Mouse (Mus musculus): ENCODE data around the gene Tppp3. TPM values are rescaled to one million over a fixed set of nuclear protein-coding genes. Genes with fewer than 3 reads are reported as not detected.

Gene Tppp3
- polyA plus RNA-seq (2012; rRNA removed), result 21.5 and 23.4 TPM in 2 replicates

DNA sequence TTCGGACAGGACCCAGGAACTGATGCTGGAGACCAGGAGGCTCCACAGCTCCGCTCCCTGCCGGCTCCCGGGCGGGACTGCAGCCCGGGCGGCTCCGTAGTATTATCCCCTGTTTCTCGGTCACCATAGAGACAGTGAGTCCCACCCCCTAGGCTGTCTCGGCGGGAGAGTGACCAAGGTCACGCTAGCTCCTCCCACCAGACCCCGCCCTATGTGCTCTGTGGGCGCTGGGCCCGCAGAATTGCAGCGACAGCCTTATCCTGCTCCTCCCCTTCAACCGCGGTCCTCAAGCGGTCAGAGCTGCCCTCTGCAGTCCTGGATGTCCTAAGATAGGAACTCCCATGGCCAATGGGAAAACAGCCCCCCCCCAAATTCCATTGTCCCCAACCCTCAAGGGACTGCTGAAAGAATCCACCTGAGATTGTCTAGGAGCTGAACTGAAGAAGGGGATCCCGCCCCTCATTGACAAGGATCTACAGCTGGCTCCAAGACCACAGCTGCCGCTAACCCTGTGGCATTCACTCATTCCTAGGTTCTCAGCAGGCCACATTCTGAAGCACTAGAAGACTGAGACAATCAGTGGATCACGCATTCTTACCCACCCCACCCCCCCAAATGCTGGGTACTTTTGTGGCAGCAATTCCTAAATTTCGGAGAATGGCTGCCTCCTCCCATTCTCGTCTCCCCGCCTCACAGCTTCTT lies at the start of gene Tppp3:
TSS of gene Tppp3 (minus strand) at position 213 of the 702 bp plus-strand sequence.
- TF ChIP-seq CTCF (IDR thresholded peaks at IDR 0.05; ENCODE audit: control insufficient read depth, insufficient read depth, insufficient replicate concordance, low read depth, low read length) (no peak), POLR2A (IDR thresholded peaks at IDR 0.05; ENCODE audit: control insufficient read depth, low read depth, low read length) (peak; percentile 42; the same call in 1 of the 2 replicates)
- peaks cover 37% of the 10 kb centered on the region for H3K4me1 ChIP-seq (ENCODE audit: control insufficient read depth, insufficient read depth, low read length)
- peak within 1 kb of the TSS; percentile 27; the same call in 1 of the 2 replicates for H3K27ac ChIP-seq (ENCODE audit: control insufficient read depth, insufficient read depth, low read depth, low read length)
- no peaks in the 10 kb centered on the region for H3K27me3 ChIP-seq (ENCODE audit: control insufficient read depth, insufficient read depth, low read length)
- H3K36me3 ChIP-seq (ENCODE audit: control insufficient read depth, insufficient read depth, low read length), result peaks cover 2% of the 10 kb centered on the region; the same call in 1 of the 2 replicates
- peak within 1 kb of the TSS; percentile 76 for H3K4me3 ChIP-seq (ENCODE audit: control insufficient read depth, low read depth, low read length)

DNA sequence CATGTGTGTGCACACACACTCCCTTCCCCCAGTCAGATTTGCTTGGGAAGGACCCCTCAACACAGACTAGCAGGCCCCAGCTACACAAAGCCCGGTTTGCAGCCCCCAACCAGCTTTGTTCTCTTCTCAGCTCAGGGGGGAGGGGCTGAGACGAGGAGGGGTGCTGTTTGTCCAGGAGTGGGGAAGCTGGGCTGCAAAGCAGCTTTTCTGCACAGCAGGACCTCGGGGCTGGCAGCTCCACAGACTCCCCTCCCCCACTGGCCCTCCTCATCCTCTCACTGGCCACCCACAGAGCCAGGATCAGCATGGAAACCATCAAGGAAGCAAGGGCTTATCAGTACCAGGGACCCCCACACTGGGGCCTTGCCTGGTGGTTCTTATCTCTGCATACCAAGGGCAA lies 49.7 kb upstream of the Tppp3 start:
- Histone ChIP-seq H3K4me3 (ENCODE audit: control insufficient read depth, low read depth, low read length) (no peak overlapping the region), H3K4me1 (ENCODE audit: control insufficient read depth, insufficient read depth, low read length) (peaks cover 9% of the 10 kb centered on the region), H3K27ac (ENCODE audit: control insufficient read depth, insufficient read depth, low read depth, low read length) (no peak overlapping the region), H3K27me3 (ENCODE audit: control insufficient read depth, insufficient read depth, low read length) (no peaks in the 10 kb centered on the region; the same call in 1 of the 2 replicates), H3K36me3 (ENCODE audit: control insufficient read depth, insufficient read depth, low read length) (no peaks in the 10 kb centered on the region)
- no peak for TF ChIP-seq POLR2A (IDR thresholded peaks at IDR 0.05; ENCODE audit: control insufficient read depth, low read depth, low read length)

DNA sequence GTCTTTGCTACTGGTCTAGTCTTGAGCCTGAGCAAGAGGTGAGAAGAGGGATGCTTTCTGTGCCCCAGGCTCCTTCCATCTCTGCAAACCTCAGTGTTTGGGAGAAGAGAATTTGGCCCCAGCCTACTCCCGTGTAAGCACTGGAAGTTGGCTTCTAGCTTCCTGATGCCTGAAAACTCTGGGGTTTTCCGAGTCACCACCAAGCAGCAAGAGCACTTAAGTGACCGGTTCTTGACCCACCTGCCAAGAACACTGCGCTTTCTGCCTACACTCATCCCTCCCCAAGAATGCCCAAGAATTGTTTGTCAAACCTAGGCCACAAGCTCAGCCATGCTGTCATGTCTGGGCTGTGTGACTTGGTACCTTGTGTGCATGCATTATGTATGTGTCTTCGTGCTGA lies 49.2 kb upstream of the Tppp3 start:
- H3K4me3 ChIP-seq (ENCODE audit: control insufficient read depth, low read depth, low read length), result no peak overlapping the region
- H3K27me3 ChIP-seq (ENCODE audit: control insufficient read depth, insufficient read depth, low read length), result no peaks in the 10 kb centered on the region; the same call in 1 of the 2 replicates
- peaks cover 10% of the 10 kb centered on the region for H3K4me1 ChIP-seq (ENCODE audit: control insufficient read depth, insufficient read depth, low read length)
- no peaks in the 10 kb centered on the region for H3K36me3 ChIP-seq (ENCODE audit: control insufficient read depth, insufficient read depth, low read length)
- no peak for TF ChIP-seq POLR2A (IDR thresholded peaks at IDR 0.05; ENCODE audit: control insufficient read depth, low read depth, low read length)
- TF ChIP-seq CTCF (IDR thresholded peaks at IDR 0.05; ENCODE audit: control insufficient read depth, insufficient read depth, insufficient replicate concordance, low read depth, low read length), result no peak
- no peak overlapping the region for H3K27ac ChIP-seq (ENCODE audit: control insufficient read depth, insufficient read depth, low read depth, low read length)

DNA sequence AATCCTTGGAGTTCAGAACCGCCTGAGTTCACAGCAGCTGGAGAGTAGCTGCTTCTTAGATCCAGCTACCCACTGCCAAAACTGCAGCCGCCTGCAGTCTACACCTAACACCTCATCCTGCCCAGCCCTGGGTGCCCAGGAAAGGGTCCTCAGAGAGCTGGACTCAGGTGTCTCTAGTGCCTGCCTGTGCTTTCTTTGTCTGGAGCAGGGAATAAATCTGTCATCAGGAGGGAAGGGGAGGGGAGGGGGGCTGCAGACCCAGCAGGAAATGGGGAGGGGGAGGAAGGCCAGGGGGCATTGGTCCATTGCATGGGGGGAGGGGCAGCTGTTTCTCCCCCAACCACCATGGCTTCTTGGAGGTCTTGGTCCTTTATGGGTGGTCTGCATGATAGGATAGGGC lies 48.3 kb upstream of the Tppp3 start:
- H3K4me3 ChIP-seq (ENCODE audit: control insufficient read depth, low read depth, low read length), result no peak overlapping the region
- peaks cover 10% of the 10 kb centered on the region for H3K4me1 ChIP-seq (ENCODE audit: control insufficient read depth, insufficient read depth, low read length)
- H3K27me3 ChIP-seq (ENCODE audit: control insufficient read depth, insufficient read depth, low read length), result no peaks in the 10 kb centered on the region; the same call in 1 of the 2 replicates
- no peak overlapping the region for H3K27ac ChIP-seq (ENCODE audit: control insufficient read depth, insufficient read depth, low read depth, low read length)
- TF ChIP-seq CTCF (IDR thresholded peaks at IDR 0.05; ENCODE audit: control insufficient read depth, insufficient read depth, insufficient replicate concordance, low read depth, low read length), result no peak
- TF ChIP-seq POLR2A (IDR thresholded peaks at IDR 0.05; ENCODE audit: control insufficient read depth, low read depth, low read length), result no peak
- H3K36me3 ChIP-seq (ENCODE audit: control insufficient read depth, insufficient read depth, low read length), result no peaks in the 10 kb centered on the region

DNA sequence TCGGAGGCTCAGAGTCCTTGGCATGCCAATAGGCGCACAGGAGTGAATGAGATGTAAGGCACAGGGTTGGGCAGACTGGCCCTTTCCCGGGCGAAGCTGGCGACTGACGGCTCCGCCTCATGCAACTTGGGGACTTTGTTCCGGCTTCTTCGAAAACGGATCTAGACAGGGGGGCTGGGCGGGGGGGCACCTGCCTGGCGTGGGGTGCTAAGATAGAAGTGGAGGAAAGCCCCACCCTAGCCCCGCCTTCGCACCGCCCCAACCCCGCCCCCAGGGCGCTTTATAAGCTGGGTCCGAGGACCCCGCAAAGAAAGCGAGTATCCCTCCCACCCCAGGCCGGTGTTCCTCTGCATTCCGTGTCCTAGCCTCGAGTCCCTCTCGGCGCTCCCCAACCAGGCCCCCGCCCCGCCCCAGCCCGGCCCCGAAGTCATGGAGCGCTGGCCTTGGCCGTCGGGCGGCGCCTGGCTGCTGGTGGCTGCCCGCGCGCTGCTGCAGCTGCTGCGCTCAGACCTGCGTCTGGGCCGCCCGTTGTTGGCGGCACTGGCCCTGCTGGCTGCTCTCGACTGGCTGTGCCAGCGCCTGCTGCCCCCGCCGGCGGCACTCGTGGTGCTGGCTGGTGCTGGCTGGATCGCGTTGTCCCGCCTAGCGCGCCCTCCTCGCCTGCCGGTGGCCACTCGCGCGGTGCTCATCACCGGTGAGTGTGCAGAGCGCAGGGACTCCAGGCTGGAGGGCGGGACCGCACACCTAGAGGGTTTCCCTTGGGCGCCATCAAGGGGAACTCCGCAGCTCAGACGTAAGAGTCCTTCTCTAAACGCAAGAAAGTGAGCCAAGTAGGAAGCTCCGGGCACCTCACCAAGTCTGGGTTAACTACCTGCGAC lies 47.3 kb upstream of the Tppp3 start, which contains the start of gene Hsd11b2:
TSS of gene Hsd11b2 (plus strand) at position 320 of the 878 bp plus-strand sequence.
- H3K36me3 ChIP-seq (ENCODE audit: control insufficient read depth, insufficient read depth, low read length), result no peaks in the 10 kb centered on the region
- H3K4me1 ChIP-seq (ENCODE audit: control insufficient read depth, insufficient read depth, low read length), result peaks cover 10% of the 10 kb centered on the region
- no peak within 1 kb of the TSS for H3K27ac ChIP-seq (ENCODE audit: control insufficient read depth, insufficient read depth, low read depth, low read length)
- TF ChIP-seq POLR2A (IDR thresholded peaks at IDR 0.05; ENCODE audit: control insufficient read depth, low read depth, low read length) (no peak), CTCF (IDR thresholded peaks at IDR 0.05; ENCODE audit: control insufficient read depth, insufficient read depth, insufficient replicate concordance, low read depth, low read length) (no peak)
- peak within 1 kb of the TSS; percentile 49 for H3K4me3 ChIP-seq (ENCODE audit: control insufficient read depth, low read depth, low read length)
- no peaks in the 10 kb centered on the region; the same call in 1 of the 2 replicates for H3K27me3 ChIP-seq (ENCODE audit: control insufficient read depth, insufficient read depth, low read length)

DNA sequence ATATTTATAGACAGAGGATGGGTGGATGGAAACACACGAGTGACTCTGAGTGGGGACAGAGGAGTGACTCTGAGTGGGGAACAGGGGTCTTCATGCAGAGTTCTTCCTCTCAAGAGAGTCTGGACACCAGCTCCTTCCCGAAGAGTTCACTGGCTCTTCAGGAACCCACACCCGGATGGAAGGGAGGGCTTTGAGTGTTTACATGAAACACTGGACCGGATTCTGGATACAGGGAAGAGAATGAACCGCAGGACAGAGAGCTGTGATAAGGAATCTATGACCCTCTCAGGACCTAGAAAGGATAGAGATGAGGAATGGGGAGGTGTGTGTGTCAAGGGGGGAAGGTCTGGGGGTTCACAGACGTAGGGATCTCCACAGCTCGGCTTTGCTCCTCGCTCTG lies 46.0 kb upstream of the Tppp3 start:
- Histone ChIP-seq H3K4me3 (ENCODE audit: control insufficient read depth, low read depth, low read length) (no peak overlapping the region), H3K27ac (ENCODE audit: control insufficient read depth, insufficient read depth, low read depth, low read length) (no peak overlapping the region)

More for the DNA sequence above, 46.0 kb upstream of the Tppp3 start:
- TF ChIP-seq POLR2A (IDR thresholded peaks at IDR 0.05; ENCODE audit: control insufficient read depth, low read depth, low read length) (no peak), CTCF (IDR thresholded peaks at IDR 0.05; ENCODE audit: control insufficient read depth, insufficient read depth, insufficient replicate concordance, low read depth, low read length) (no peak)
- Histone ChIP-seq H3K27me3 (ENCODE audit: control insufficient read depth, insufficient read depth, low read length) (no peaks in the 10 kb centered on the region; the same call in 1 of the 2 replicates), H3K4me1 (ENCODE audit: control insufficient read depth, insufficient read depth, low read length) (peaks cover 10% of the 10 kb centered on the region), H3K36me3 (ENCODE audit: control insufficient read depth, insufficient read depth, low read length) (no peaks in the 10 kb centered on the region)

Data from testis, adult 2 months (tissue).